Comparison of ENCODE assay signal across 14 mouse cellular contexts in the genomic region with DNA sequence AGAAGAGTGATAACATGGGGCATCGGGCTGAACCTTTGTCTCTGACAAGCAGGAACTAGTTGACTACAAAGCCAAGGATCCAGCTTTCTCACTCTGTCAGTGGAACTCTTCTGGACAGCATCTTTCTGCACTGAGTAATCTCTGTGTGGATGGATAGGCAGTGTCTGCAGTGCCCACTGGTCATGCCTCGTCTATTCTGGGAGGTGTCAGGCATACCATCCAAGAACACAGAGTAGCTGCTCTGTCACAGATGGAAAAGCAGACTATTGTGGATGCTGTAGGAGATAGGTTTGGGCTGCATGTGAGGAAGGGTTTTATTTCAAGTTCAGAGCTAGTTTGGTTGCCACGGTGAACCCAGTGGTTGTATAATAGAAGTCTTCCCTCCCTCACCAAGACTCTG.
DNase-seq lines count a peak whose midpoint lies in the region; ATAC-seq and TF ChIP-seq lines count a peak whose summit lies in the region.
"Had no signal": no experiment of that assay in that cellular context is flagged by ENCODE, and none has a peak within 500 bp of the region (broad histone marks: within the 10 kb centered on the region; RNA-seq: fewer than 3 reads in every experiment).

No protein-coding gene starts in this region.

- DNase-seq in forebrain, postnatal 0 days = no peak
- DNase-seq in heart, postnatal 36 days = no peak
- DNase-seq in left cerebral cortex, adult 11 months (ENCODE audit: low spot score) = peak; percentile 49
- DNase-seq in left cerebral cortex, postnatal 10 days (ENCODE audit: extremely low spot score in 1 of 2, low spot score in 2 of 2) = no peak
- DNase-seq in telencephalon, adult 2 months (ENCODE audit: low read depth, low spot score) = peak; percentile 87
- no peak for DNase-seq in testis, postnatal 10 days (ENCODE audit: low spot score)
- DNase-seq: cerebellum, adult 9-10 months; kidney, postnatal 4 days had no signal

- no peak overlapping the region for H3K9ac ChIP-seq in forebrain, postnatal 0 days
- no peak overlapping the region for H3K9ac ChIP-seq in forebrain, embryonic 16.5 days (replicated peaks; ENCODE audit: low read depth, low read length)
- no peak overlapping the region for H3K9ac ChIP-seq in heart, embryonic 16.5 days (ENCODE audit: low read length)
- H3K9ac ChIP-seq: forebrain, embryonic 15.5 days; limb, embryonic 13.5 days had no signal

- H3K4me1 ChIP-seq in forebrain, postnatal 0 days (ENCODE audit: insufficient read depth) = no peaks in the 10 kb centered on the region
- H3K4me1 ChIP-seq in forebrain, embryonic 16.5 days (replicated peaks; ENCODE audit: control insufficient read depth, insufficient read depth, low read length) = peaks cover 4% of the 10 kb centered on the region; the same call in 1 of the 2 replicates
- peaks cover 15% of the 10 kb centered on the region for H3K4me1 ChIP-seq in heart, embryonic 16.5 days (ENCODE audit: control insufficient read depth, insufficient read depth, low read length)

- H3K27ac ChIP-seq in forebrain, postnatal 0 days (ENCODE audit: low read depth, low read length) = no peak overlapping the region
- no peak overlapping the region for H3K27ac ChIP-seq in forebrain, embryonic 16.5 days (ENCODE audit: low read length)
- no peak overlapping the region for H3K27ac ChIP-seq in heart, embryonic 16.5 days (ENCODE audit: low read length)
- H3K27ac ChIP-seq: forebrain, embryonic 15.5 days; limb, embryonic 13.5 days; midbrain, embryonic 10.5 days had no signal

- no peak for TF ChIP-seq CTCF in forebrain, postnatal 0 days (IDR thresholded peaks at IDR 0.05; ENCODE audit: low read depth)

- peak; percentile 40 for ATAC-seq in forebrain, postnatal 0 days
- ATAC-seq in forebrain, embryonic 16.5 days = no peak
- ATAC-seq in heart, embryonic 16.5 days (replicated peaks; ENCODE audit: extremely low read depth, insufficient read depth, low FRiP score) = 0 out of 2 replicates have a peak, but pooled peaks have one; percentile 56
- ATAC-seq: forebrain, embryonic 15.5 days had no signal

- no peak overlapping the region for H3K4me3 ChIP-seq in forebrain, postnatal 0 days (ENCODE audit: low read depth, low read length)
- no peak overlapping the region for H3K4me3 ChIP-seq in forebrain, embryonic 16.5 days (replicated peaks; ENCODE audit: low read length)
- no peak overlapping the region for H3K4me3 ChIP-seq in heart, embryonic 16.5 days (ENCODE audit: low read length)
- H3K4me3 ChIP-seq: forebrain, embryonic 15.5 days; limb, embryonic 13.5 days; midbrain, embryonic 10.5 days had no signal

- no peaks in the 10 kb centered on the region for H3K9me3 ChIP-seq in forebrain, postnatal 0 days (ENCODE audit: low read length)
- no peaks in the 10 kb centered on the region for H3K9me3 ChIP-seq in forebrain, embryonic 16.5 days (ENCODE audit: control insufficient read depth, low read length)
- H3K9me3 ChIP-seq in heart, embryonic 16.5 days (replicated peaks; ENCODE audit: control insufficient read depth, low read length) = no peaks in the 10 kb centered on the region
- H3K9me3 ChIP-seq: forebrain, embryonic 15.5 days; limb, embryonic 13.5 days; midbrain, embryonic 10.5 days had no signal

- H3K4me2 ChIP-seq in forebrain, postnatal 0 days (ENCODE audit: low read depth) = no peak overlapping the region
- no peak overlapping the region for H3K4me2 ChIP-seq in forebrain, embryonic 16.5 days (ENCODE audit: low read length)
- no peak overlapping the region for H3K4me2 ChIP-seq in heart, embryonic 16.5 days (ENCODE audit: low read depth, low read length)
- H3K4me2 ChIP-seq: forebrain, embryonic 15.5 days; limb, embryonic 13.5 days had no signal

- 66% methylated on average over 3 of the region's 3 CpGs for WGBS in forebrain, postnatal 0 days
- 72% methylated on average over 3 of the region's 3 CpGs for WGBS in forebrain, embryonic 16.5 days
- WGBS in heart, embryonic 16.5 days = 39% methylated on average over 3 of the region's 3 CpGs

- H3K27me3 ChIP-seq in forebrain, postnatal 0 days (ENCODE audit: insufficient read depth, low read length) = no peaks in the 10 kb centered on the region
- no peaks in the 10 kb centered on the region for H3K27me3 ChIP-seq in forebrain, embryonic 16.5 days (replicated peaks; ENCODE audit: control insufficient read depth, insufficient read depth, low read length)
- H3K27me3 ChIP-seq in heart, embryonic 16.5 days (ENCODE audit: control insufficient read depth, insufficient read depth, low read length) = no peaks in the 10 kb centered on the region
- H3K27me3 ChIP-seq: CH12.LX; forebrain, embryonic 15.5 days; limb, embryonic 13.5 days had no signal

- no peaks in the 10 kb centered on the region for H3K36me3 ChIP-seq in forebrain, postnatal 0 days (ENCODE audit: insufficient read depth)
- no peaks in the 10 kb centered on the region for H3K36me3 ChIP-seq in forebrain, embryonic 16.5 days (ENCODE audit: control insufficient read depth, insufficient read depth)
- H3K36me3 ChIP-seq in heart, embryonic 16.5 days (ENCODE audit: control insufficient read depth, insufficient read depth) = no peaks in the 10 kb centered on the region
- H3K36me3 ChIP-seq: forebrain, embryonic 15.5 days; limb, embryonic 13.5 days; midbrain, embryonic 10.5 days had no signal

- intact Hi-C loops in heart, postnatal 36 days (cut with DNase I) = no loop called here
- intact Hi-C loops in left cerebral cortex, postnatal 10 days (cut with DNase I) = no loop called here

Comparison
In these comparisons a context has a peak if more than half of its experiments do, and no peak if none do; other contexts are left out.
1. DNase-seq: peak in left cerebral cortex, adult 11 months (single experiment) and telencephalon, adult 2 months (single experiment); none in forebrain, postnatal 0 days (single experiment), heart, postnatal 36 days (0 of 2), left cerebral cortex, postnatal 10 days (0 of 2) and testis, postnatal 10 days (single experiment).